Comparison of ENCODE assay signal across 9 mouse cellular contexts in genomic region chr9:42795881-42796280, GRCm38 (mm10).
DNase-seq lines count a peak whose midpoint lies in the region; ATAC-seq and TF ChIP-seq lines count a peak whose summit lies in the region.
"Had no signal": no experiment of that assay in that cellular context is flagged by ENCODE, and none has a peak within 500 bp of the region (broad histone marks: within the 10 kb centered on the region; RNA-seq: fewer than 3 reads in every experiment).

No protein-coding gene starts in this region.

- 48% methylated on average over 8 of the region's 8 CpGs for WGBS in forebrain, postnatal 0 days
- 80% methylated on average over 8 of the region's 8 CpGs for WGBS in forebrain, embryonic 11.5 days
- 29% methylated on average over 8 of the region's 8 CpGs for WGBS in lung, embryonic 14.5 days
- 20% methylated on average over 8 of the region's 8 CpGs for WGBS in lung, adult 2 months
- 41% methylated on average over 8 of the region's 8 CpGs for WGBS in hindbrain, embryonic 15.5 days
- WGBS in midbrain, embryonic 15.5 days: 53% methylated on average over 8 of the region's 8 CpGs

- no peaks in the 10 kb centered on the region for H3K9me3 ChIP-seq in forebrain, postnatal 0 days (ENCODE audit: low read length)
- no peaks in the 10 kb centered on the region for H3K9me3 ChIP-seq in forebrain, embryonic 11.5 days (ENCODE audit: control insufficient read depth, low read length)
- H3K9me3 ChIP-seq in lung, embryonic 14.5 days (ENCODE audit: low read depth, low read length): no peaks in the 10 kb centered on the region
- H3K9me3 ChIP-seq in hindbrain, embryonic 15.5 days: no peaks in the 10 kb centered on the region
- no peaks in the 10 kb centered on the region for H3K9me3 ChIP-seq in midbrain, embryonic 15.5 days
- H3K9me3 ChIP-seq: midbrain, embryonic 12.5 days had no signal

- peak; percentile 43; the same call in 1 of the 2 replicates for ATAC-seq in forebrain, postnatal 0 days
- ATAC-seq in forebrain, embryonic 11.5 days (replicated peaks; ENCODE audit: low FRiP score): no peak
- 0 out of 2 replicates have a peak, but pooled peaks have one; percentile 25 for ATAC-seq in lung, embryonic 14.5 days (ENCODE audit: insufficient read depth)
- ATAC-seq in hindbrain, embryonic 15.5 days (ENCODE audit: low FRiP score, low read depth): peak; percentile 54
- ATAC-seq in midbrain, embryonic 15.5 days (replicated peaks): peak; percentile 53; the same call in 1 of the 2 replicates
- no peak for ATAC-seq in erythroblast, adult 5-6 weeks (replicated peaks; ENCODE audit: low FRiP score, poor library complexity, severe bottlenecking)

- H3K4me2 ChIP-seq in forebrain, postnatal 0 days (ENCODE audit: low read depth): no peak overlapping the region
- H3K4me2 ChIP-seq in forebrain, embryonic 11.5 days (ENCODE audit: low read depth, low read length, severe bottlenecking): no peak overlapping the region
- H3K4me2 ChIP-seq in lung, embryonic 14.5 days: no peak overlapping the region
- H3K4me2 ChIP-seq in hindbrain, embryonic 15.5 days: no peak overlapping the region
- no peak overlapping the region for H3K4me2 ChIP-seq in midbrain, embryonic 15.5 days
- H3K4me2 ChIP-seq: midbrain, embryonic 12.5 days had no signal

- no peak overlapping the region for H3K27ac ChIP-seq in forebrain, postnatal 0 days (ENCODE audit: low read depth, low read length)
- H3K27ac ChIP-seq in forebrain, embryonic 11.5 days (ENCODE audit: low read depth, low read length): no peak overlapping the region
- H3K27ac ChIP-seq in lung, embryonic 14.5 days (ENCODE audit: low read depth): no peak overlapping the region
- H3K27ac ChIP-seq in hindbrain, embryonic 15.5 days (replicated peaks): no peak overlapping the region
- no peak overlapping the region for H3K27ac ChIP-seq in midbrain, embryonic 15.5 days
- H3K27ac ChIP-seq: midbrain, embryonic 12.5 days had no signal

- no peak for TF ChIP-seq CTCF in forebrain, postnatal 0 days (IDR thresholded peaks at IDR 0.05; ENCODE audit: low read depth)
- no peak for TF ChIP-seq CTCF in lung, embryonic 14.5 days (IDR thresholded peaks at IDR 0.05; ENCODE audit: low read depth)
- no peak for TF ChIP-seq CTCF in lung, adult 2 months (IDR thresholded peaks at IDR 0.05; ENCODE audit: insufficient read depth, low read length)

- H3K4me1 ChIP-seq in forebrain, postnatal 0 days (ENCODE audit: insufficient read depth): 0 out of 2 replicates have a peak, but pooled peaks cover 3% of the 10 kb centered on the region
- no peaks in the 10 kb centered on the region for H3K4me1 ChIP-seq in forebrain, embryonic 11.5 days (replicated peaks; ENCODE audit: control insufficient read depth, insufficient read depth, low read length)
- H3K4me1 ChIP-seq in lung, embryonic 14.5 days (ENCODE audit: insufficient read depth): no peaks in the 10 kb centered on the region; the same call in none of the 2 replicates
- no peaks in the 10 kb centered on the region; the same call in 1 of the 2 replicates for H3K4me1 ChIP-seq in lung, adult 2 months (ENCODE audit: control insufficient read depth, insufficient read depth, low read length)
- H3K4me1 ChIP-seq in hindbrain, embryonic 15.5 days (replicated peaks): peaks cover 43% of the 10 kb centered on the region
- peaks cover 25% of the 10 kb centered on the region for H3K4me1 ChIP-seq in midbrain, embryonic 15.5 days

- no peaks in the 10 kb centered on the region for H3K36me3 ChIP-seq in forebrain, postnatal 0 days (ENCODE audit: insufficient read depth)
- H3K36me3 ChIP-seq in forebrain, embryonic 11.5 days (ENCODE audit: control insufficient read depth, insufficient read depth, low read length): no peaks in the 10 kb centered on the region
- no peaks in the 10 kb centered on the region for H3K36me3 ChIP-seq in lung, embryonic 14.5 days (ENCODE audit: insufficient read depth)
- H3K36me3 ChIP-seq in hindbrain, embryonic 15.5 days: no peaks in the 10 kb centered on the region
- H3K36me3 ChIP-seq in midbrain, embryonic 15.5 days (replicated peaks): no peaks in the 10 kb centered on the region
- H3K36me3 ChIP-seq: midbrain, embryonic 12.5 days had no signal

- TF ChIP-seq POLR2A in lung, adult 2 months (IDR thresholded peaks at IDR 0.05; ENCODE audit: borderline replicate concordance, extremely low read depth, low read depth, low read length): no peak

- H3K27me3 ChIP-seq in forebrain, postnatal 0 days (ENCODE audit: insufficient read depth, low read length): no peaks in the 10 kb centered on the region
- no peaks in the 10 kb centered on the region for H3K27me3 ChIP-seq in forebrain, embryonic 11.5 days (ENCODE audit: control insufficient read depth, insufficient read depth, low read length)
- no peaks in the 10 kb centered on the region for H3K27me3 ChIP-seq in lung, embryonic 14.5 days (ENCODE audit: insufficient read depth, low read length)
- no peaks in the 10 kb centered on the region for H3K27me3 ChIP-seq in hindbrain, embryonic 15.5 days
- H3K27me3 ChIP-seq in midbrain, embryonic 15.5 days (replicated peaks): no peaks in the 10 kb centered on the region
- H3K27me3 ChIP-seq: midbrain, embryonic 12.5 days had no signal

- H3K4me3 ChIP-seq in forebrain, postnatal 0 days (ENCODE audit: low read depth, low read length): no peak overlapping the region
- H3K4me3 ChIP-seq in forebrain, embryonic 11.5 days (ENCODE audit: low read depth, low read length): no peak overlapping the region
- H3K4me3 ChIP-seq in lung, embryonic 14.5 days (ENCODE audit: low read depth, low read length): no peak overlapping the region
- H3K4me3 ChIP-seq in lung, adult 2 months (replicated peaks; ENCODE audit: extremely low read depth, low read depth, low read length): no peak overlapping the region
- H3K4me3 ChIP-seq in hindbrain, embryonic 15.5 days: no peak overlapping the region
- no peak overlapping the region for H3K4me3 ChIP-seq in midbrain, embryonic 15.5 days
- H3K4me3 ChIP-seq: midbrain, embryonic 12.5 days had no signal

- DNase-seq in forebrain, postnatal 0 days: peak; percentile 20
- DNase-seq in forebrain, embryonic 11.5 days (ENCODE audit: low spot score): no peak
- DNase-seq in lung, embryonic 14.5 days: peak; percentile 47
- DNase-seq in lung, adult 2 months: no peak
- DNase-seq in thymus, postnatal 36 days: no peak

- no peak overlapping the region for H3K9ac ChIP-seq in forebrain, postnatal 0 days
- H3K9ac ChIP-seq in forebrain, embryonic 11.5 days (ENCODE audit: low read length): no peak overlapping the region
- no peak overlapping the region for H3K9ac ChIP-seq in lung, embryonic 14.5 days
- H3K9ac ChIP-seq in hindbrain, embryonic 15.5 days: no peak overlapping the region
- H3K9ac ChIP-seq in midbrain, embryonic 15.5 days: no peak overlapping the region
- H3K9ac ChIP-seq: midbrain, embryonic 12.5 days had no signal

Comparison
In these comparisons a context has a peak if more than half of its experiments do, and no peak if none do; other contexts are left out.
1. ATAC-seq: peak in forebrain, postnatal 0 days (single experiment), lung, embryonic 14.5 days (single experiment), hindbrain, embryonic 15.5 days (single experiment) and midbrain, embryonic 15.5 days (single experiment); none in forebrain, embryonic 11.5 days (single experiment) and erythroblast, adult 5-6 weeks (single experiment).
2. DNase-seq: peak in forebrain, postnatal 0 days (single experiment) and lung, embryonic 14.5 days (single experiment); none in forebrain, embryonic 11.5 days (single experiment), lung, adult 2 months (single experiment) and thymus, postnatal 36 days (0 of 2).